Mouse (Mus musculus) thymus, adult 2 months (tissue): ENCODE measurements around the gene Bmi1.

Experiments used
- CTCF ChIP-seq: fragments of 200-500 bp; IDR thresholded peaks from 2 replicates; pipeline ENCODE4 v1.5.1; 2012; ENCODE audit warnings: mild to moderate bottlenecking, control low read depth, low read length, moderate library complexity, borderline replicate concordance; ENCODE audit not compliant: control insufficient read depth, poor library complexity, insufficient read depth; ENCODE audit errors: extremely low read depth
- POLR2A ChIP-seq: fragments of 200-500 bp; IDR thresholded peaks from 2 replicates; pipeline ENCODE4 v1.6.1; 2012; ENCODE audit warnings: mild to moderate bottlenecking, low read length, control low read depth, moderate library complexity; ENCODE audit not compliant: control insufficient read depth, poor library complexity, insufficient read depth; ENCODE audit errors: extremely low read depth

DNA sequence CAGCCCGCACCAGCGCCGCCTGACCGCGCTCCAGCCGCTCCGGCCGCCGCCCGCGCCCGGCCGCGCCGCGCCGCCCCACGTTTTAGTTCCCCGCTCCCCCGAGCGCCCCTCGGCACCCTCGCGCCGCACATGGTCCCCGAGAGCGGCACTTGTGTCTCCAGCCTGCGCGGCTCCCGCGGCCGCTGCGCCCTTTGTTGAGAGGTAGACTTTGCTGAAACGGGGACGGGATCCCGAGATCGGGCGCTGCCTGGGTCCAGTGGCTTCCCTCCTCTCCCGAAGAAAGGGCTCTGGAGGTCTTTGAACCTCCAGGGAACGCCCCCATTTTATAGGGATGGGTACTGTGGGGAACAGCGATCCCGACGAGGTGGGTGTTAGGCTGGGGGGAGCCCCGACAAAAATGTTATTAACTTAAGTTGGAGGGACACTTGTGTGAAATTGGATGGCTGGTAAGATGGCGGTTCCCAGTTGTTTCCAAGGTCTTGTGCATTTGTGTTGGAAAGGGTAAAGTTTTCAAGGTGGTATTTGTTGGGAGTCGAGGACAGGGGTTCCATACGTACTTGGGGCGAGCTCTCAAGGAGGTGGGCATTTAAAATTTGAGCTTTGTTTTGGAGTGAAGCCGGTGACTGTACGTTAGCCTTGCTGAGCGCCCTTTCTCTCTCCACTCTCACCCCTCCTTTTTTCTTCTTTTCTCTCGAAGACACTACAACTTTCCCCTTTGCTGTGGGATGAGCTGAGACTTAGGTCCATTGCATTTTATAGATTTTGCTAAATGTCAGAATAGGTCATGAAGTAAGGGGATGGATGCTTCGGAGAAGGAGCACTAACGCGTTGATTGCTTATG, 1.0 kb downstream of the Bmi1 start:
- TF ChIP-seq POLR2A (0 out of 2 replicates have a peak, but pooled peaks have one; percentile 3), CTCF (no peak)
